Mouse (Mus musculus): ENCODE results near the gene Rad23b. TPM values are rescaled to one million over a fixed set of nuclear protein-coding genes. Genes with fewer than 3 reads are reported as not detected.

Gene Rad23b
- total and polyA plus RNA-seq, 2 experiments from 2014 or later, result 48.8 to 179 TPM

DNA sequence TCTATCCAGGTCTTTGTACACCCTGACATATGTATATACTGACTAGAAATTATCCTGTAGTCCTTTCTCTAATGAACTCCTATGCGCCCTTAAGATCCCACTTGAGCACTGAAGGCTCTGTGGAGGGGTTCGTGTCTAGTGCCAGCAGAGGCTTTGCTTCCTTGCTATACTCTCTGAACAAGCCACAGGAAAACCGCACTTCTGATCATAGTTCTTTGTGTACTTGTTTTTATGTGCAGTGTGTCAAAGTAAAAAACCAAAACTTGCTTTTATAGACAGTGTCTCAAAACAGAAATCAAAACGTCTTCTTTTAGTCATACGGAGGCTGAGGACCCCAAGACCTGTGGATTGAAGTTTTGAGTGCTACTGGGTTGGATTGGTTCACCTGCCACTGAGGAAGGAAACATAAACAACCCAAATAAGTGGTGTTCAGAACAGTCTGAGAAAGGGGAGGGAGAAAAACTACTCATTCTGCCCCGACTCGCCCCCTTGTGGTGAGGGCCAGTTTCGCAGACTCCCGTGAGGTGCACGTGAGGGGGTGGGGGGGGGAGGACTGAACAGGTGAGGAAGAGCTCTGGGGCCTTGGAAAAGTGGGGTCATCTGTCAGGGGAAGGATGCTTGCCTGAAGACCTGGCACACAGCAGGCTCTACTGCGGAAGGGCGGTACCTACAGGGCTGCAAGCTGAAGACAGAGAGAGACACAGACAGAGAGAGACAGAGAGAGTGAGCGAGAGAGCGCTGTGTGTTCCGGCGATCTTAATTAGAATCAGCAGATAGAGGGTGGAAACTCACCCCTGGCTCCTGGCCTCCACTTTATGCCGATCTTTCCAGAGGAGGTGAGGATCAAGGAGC, 48.3 kb downstream of the Rad23b start:
- Histone ChIP-seq H3K9ac (replicated peaks; ENCODE audit: low read depth, low read length) (no peak overlapping the region), H3K4me1 (ENCODE audit: control insufficient read depth, insufficient read depth) (no peaks in the 10 kb centered on the region), H3K4me3 (ENCODE audit: low read depth, low read length) (no peak overlapping the region), H3K4me2 (ENCODE audit: low read depth, low read length) (no peak overlapping the region), H3K27me3 (ENCODE audit: control insufficient read depth, insufficient read depth, low read length) (no peaks in the 10 kb centered on the region), H3K27ac (ENCODE audit: low read depth) (no peak overlapping the region), H3K36me3 (replicated peaks; ENCODE audit: control insufficient read depth, insufficient read depth, low read length) (no peaks in the 10 kb centered on the region), H3K9me3 (replicated peaks; ENCODE audit: control insufficient read depth, low read length) (no peaks in the 10 kb centered on the region; the same call in 1 of the 2 replicates)
- TF ChIP-seq EP300 (IDR thresholded peaks at IDR 0.05; ENCODE audit: low read depth) (no peak), CTCF (IDR thresholded peaks at IDR 0.05; ENCODE audit: low read depth) (peak; percentile 60)
- ATAC-seq (ENCODE audit: insufficient read depth, low read depth) (no peak), DNase-seq (ENCODE audit: low spot score) (no peak)
- WGBS, result 42% methylated on average over 17 of the region's 17 CpGs

DNA sequence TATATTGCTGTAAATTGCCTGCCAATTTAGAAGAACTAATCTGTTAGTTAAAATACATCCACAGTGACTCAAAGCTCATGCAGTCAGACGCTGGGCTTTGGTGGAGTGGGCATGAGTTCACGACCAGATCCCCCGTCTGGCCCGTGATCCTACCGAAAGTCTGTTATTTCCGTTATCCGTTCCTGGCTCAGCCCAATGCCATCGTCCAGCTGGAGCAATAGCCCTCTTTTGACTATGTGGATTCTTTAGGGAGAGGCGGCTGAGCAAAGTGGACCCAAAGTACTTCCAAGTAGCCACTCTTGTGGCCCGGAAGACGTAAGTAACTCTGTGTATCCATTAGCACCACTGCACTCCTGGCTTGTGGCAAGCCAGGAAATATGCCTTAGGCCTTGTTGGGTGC, 49.1 kb downstream of the Rad23b start:
- TF ChIP-seq CTCF (IDR thresholded peaks at IDR 0.05; ENCODE audit: low read depth) (no peak), EP300 (IDR thresholded peaks at IDR 0.05; ENCODE audit: low read depth) (no peak)
- H3K27me3 ChIP-seq (ENCODE audit: control insufficient read depth, insufficient read depth, low read length), result no peaks in the 10 kb centered on the region
- no peak for DNase-seq (ENCODE audit: low spot score)
- no peak overlapping the region for H3K4me3 ChIP-seq (ENCODE audit: low read depth, low read length)
- no peaks in the 10 kb centered on the region for H3K4me1 ChIP-seq (ENCODE audit: control insufficient read depth, insufficient read depth)
- no peak overlapping the region for H3K9ac ChIP-seq (replicated peaks; ENCODE audit: low read depth, low read length)
- no peak overlapping the region for H3K4me2 ChIP-seq (ENCODE audit: low read depth, low read length)
- ATAC-seq (ENCODE audit: insufficient read depth, low read depth), result no peak
- WGBS, result 82% methylated on average over 11 of the region's 11 CpGs
- H3K36me3 ChIP-seq (replicated peaks; ENCODE audit: control insufficient read depth, insufficient read depth, low read length), result no peaks in the 10 kb centered on the region
- no peak overlapping the region for H3K27ac ChIP-seq (ENCODE audit: low read depth)
- H3K9me3 ChIP-seq (replicated peaks; ENCODE audit: control insufficient read depth, low read length), result no peaks in the 10 kb centered on the region; the same call in 1 of the 2 replicates

DNA sequence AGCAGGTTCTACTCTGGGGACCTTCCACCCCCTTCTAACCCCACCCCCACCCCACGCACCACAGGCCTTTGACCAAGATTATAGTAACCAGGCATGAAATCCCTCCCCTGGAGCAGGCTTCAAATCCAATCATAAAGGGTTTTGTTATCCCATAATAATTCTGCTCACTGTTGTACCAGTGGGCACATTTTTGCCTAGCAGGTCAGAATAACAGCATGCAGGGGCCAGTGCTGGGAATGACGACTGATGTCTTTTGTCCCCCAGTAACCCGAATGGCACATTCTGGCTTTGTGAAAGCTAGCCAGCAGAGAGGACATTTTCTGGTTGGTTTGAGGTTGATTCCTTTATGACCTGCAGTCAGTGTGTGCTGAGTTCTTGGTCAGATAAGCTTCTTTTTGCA, 55.5 kb downstream of the Rad23b start:
- no peak for ATAC-seq (ENCODE audit: insufficient read depth, low read depth)
- H3K9me3 ChIP-seq (replicated peaks; ENCODE audit: control insufficient read depth, low read length), result no peaks in the 10 kb centered on the region; the same call in 1 of the 2 replicates
- TF ChIP-seq CTCF (IDR thresholded peaks at IDR 0.05; ENCODE audit: low read depth), result no peak

DNA sequence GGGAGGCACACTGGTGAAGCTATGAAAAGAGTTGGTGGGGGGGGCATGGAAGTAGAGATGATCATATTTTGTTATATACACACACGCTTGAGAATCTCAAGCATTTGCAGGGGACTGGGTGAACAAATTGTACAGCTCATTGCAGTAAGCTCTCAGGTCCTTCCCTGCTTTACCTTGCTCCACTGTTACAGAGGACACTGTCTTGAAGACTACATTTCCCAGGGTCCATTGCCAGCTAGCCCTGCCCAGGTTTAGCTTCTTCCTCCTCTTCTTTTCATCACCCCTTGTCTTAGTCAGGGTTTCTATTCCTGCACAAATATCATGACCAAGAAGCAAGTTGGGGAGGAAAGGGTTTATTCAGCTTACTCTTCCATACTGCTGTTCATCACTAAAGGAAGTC, 56.7 kb downstream of the Rad23b start:
- Histone ChIP-seq H3K4me2 (ENCODE audit: low read depth, low read length) (no peak overlapping the region), H3K9ac (replicated peaks; ENCODE audit: low read depth, low read length) (no peak overlapping the region), H3K36me3 (replicated peaks; ENCODE audit: control insufficient read depth, insufficient read depth, low read length) (no peaks in the 10 kb centered on the region), H3K27ac (ENCODE audit: low read depth) (no peak overlapping the region), H3K4me1 (ENCODE audit: control insufficient read depth, insufficient read depth) (no peaks in the 10 kb centered on the region), H3K27me3 (ENCODE audit: control insufficient read depth, insufficient read depth, low read length) (no peaks in the 10 kb centered on the region), H3K9me3 (replicated peaks; ENCODE audit: control insufficient read depth, low read length) (no peaks in the 10 kb centered on the region; the same call in 1 of the 2 replicates), H3K4me3 (ENCODE audit: low read depth, low read length) (no peak overlapping the region)
- no peak for DNase-seq (ENCODE audit: low spot score)
- no peak for ATAC-seq (ENCODE audit: insufficient read depth, low read depth)
- TF ChIP-seq EP300 (IDR thresholded peaks at IDR 0.05; ENCODE audit: low read depth) (no peak), CTCF (IDR thresholded peaks at IDR 0.05; ENCODE audit: low read depth) (no peak)
- WGBS, result 89% methylated on average over 1 of the region's 1 CpGs

More for the DNA sequence above, 55.5 kb downstream of the Rad23b start:
- Histone ChIP-seq H3K4me1 (ENCODE audit: control insufficient read depth, insufficient read depth) (no peaks in the 10 kb centered on the region), H3K36me3 (replicated peaks; ENCODE audit: control insufficient read depth, insufficient read depth, low read length) (no peaks in the 10 kb centered on the region), H3K27me3 (ENCODE audit: control insufficient read depth, insufficient read depth, low read length) (no peaks in the 10 kb centered on the region), H3K4me3 (ENCODE audit: low read depth, low read length) (no peak overlapping the region), H3K9ac (replicated peaks; ENCODE audit: low read depth, low read length) (no peak overlapping the region), H3K4me2 (ENCODE audit: low read depth, low read length) (no peak overlapping the region), H3K27ac (ENCODE audit: low read depth) (no peak overlapping the region)
- WGBS, result 65% methylated on average over 3 of the region's 3 CpGs
- no peak for DNase-seq (ENCODE audit: low spot score)

GRCm38 (mm10) chr4:55408081-55408480, 58.2 kb downstream of the Rad23b start:
- H3K4me2 ChIP-seq (ENCODE audit: low read depth, low read length), result no peak overlapping the region
- 58% methylated on average over 2 of the region's 2 CpGs for WGBS

More at GRCm38 (mm10) chr4:55408081-55408480, 58.2 kb downstream of the Rad23b start:
- H3K36me3 ChIP-seq (replicated peaks; ENCODE audit: control insufficient read depth, insufficient read depth, low read length), result no peaks in the 10 kb centered on the region
- no peak overlapping the region for H3K27ac ChIP-seq (ENCODE audit: low read depth)
- no peaks in the 10 kb centered on the region for H3K9me3 ChIP-seq (replicated peaks; ENCODE audit: control insufficient read depth, low read length)
- no peaks in the 10 kb centered on the region for H3K4me1 ChIP-seq (ENCODE audit: control insufficient read depth, insufficient read depth)
- ATAC-seq (ENCODE audit: insufficient read depth, low read depth) (no peak), DNase-seq (ENCODE audit: low spot score) (no peak)
- H3K9ac ChIP-seq (replicated peaks; ENCODE audit: low read depth, low read length), result no peak overlapping the region
- H3K4me3 ChIP-seq (ENCODE audit: low read depth, low read length), result no peak overlapping the region
- no peaks in the 10 kb centered on the region for H3K27me3 ChIP-seq (ENCODE audit: control insufficient read depth, insufficient read depth, low read length)
- TF ChIP-seq EP300 (IDR thresholded peaks at IDR 0.05; ENCODE audit: low read depth) (no peak), CTCF (IDR thresholded peaks at IDR 0.05; ENCODE audit: low read depth) (no peak)
